Mouse (Mus musculus): ENCODE measurements around the gene Ppp1r13b. TPM values are rescaled to one million over a fixed set of nuclear protein-coding genes. Genes with fewer than 3 reads are reported as not detected.

The Ppp1r13b gene
- polyA plus RNA-seq (2012; ENCODE audit: low replicate concordance), result 8.9 and 12.6 TPM in 2 replicates

GRCm38 (mm10) chr12:111907970-111908681 lies at the start of gene Ppp1r13b:
Ppp1r13b (minus strand) TSS chr12:111908110.

GRCm38 (mm10) chr12:111813766-111814617 lies 93.9 kb downstream of the Ppp1r13b start, which contains the start of the genes Xrcc3 and Zfyve21:
Xrcc3 (minus strand) TSS chr12:111813873.
Zfyve21 (plus strand) TSS chr12:111814170.

Other genes starting within 250 kb of the Ppp1r13b start
- 18.2 and 37.1 TPM in 2 replicates for gene Ckb, start 235.8 kb downstream of the Ppp1r13b start, polyA plus RNA-seq (2012; ENCODE audit: low replicate concordance)
- gene Trmt61a, start 230.0 kb downstream of the Ppp1r13b start, polyA plus RNA-seq (2012; ENCODE audit: low replicate concordance), result 27.1 and 40.3 TPM in 2 replicates
- 7.8 and 8.6 TPM in 2 replicates for gene Bag5, start 194.9 kb downstream of the Ppp1r13b start, polyA plus RNA-seq (2012; ENCODE audit: low replicate concordance)
- 81.0 and 98.3 TPM in 2 replicates for gene Apopt1, start 194.8 kb downstream of the Ppp1r13b start, polyA plus RNA-seq (2012; ENCODE audit: low replicate concordance)
- 35.1 and 44.2 TPM in 2 replicates for gene Klc1, start 149.3 kb downstream of the Ppp1r13b start, polyA plus RNA-seq (2012; ENCODE audit: low replicate concordance)
- gene Xrcc3, start 94.2 kb downstream of the Ppp1r13b start, polyA plus RNA-seq (2012; ENCODE audit: low replicate concordance), result 2.6 and 13.1 TPM in 2 replicates
- gene Zfyve21, start 93.9 kb downstream of the Ppp1r13b start, polyA plus RNA-seq (2012; ENCODE audit: low replicate concordance), result 5.0 and 5.1 TPM in 2 replicates
- gene Atp5mpl, start 58.9 kb upstream of the Ppp1r13b start, polyA plus RNA-seq (2012; ENCODE audit: low replicate concordance), result 9.4 and 13.0 TPM in 2 replicates
- gene Tdrd9, start 63.4 kb upstream of the Ppp1r13b start, polyA plus RNA-seq (2012; ENCODE audit: low replicate concordance), result not detected in 2 replicates
- not detected in 2 replicates for gene Rd3l, start 73.2 kb upstream of the Ppp1r13b start, polyA plus RNA-seq (2012; ENCODE audit: low replicate concordance)
- gene Aspg, start 198.6 kb upstream of the Ppp1r13b start, polyA plus RNA-seq (2012; ENCODE audit: low replicate concordance), result not detected in 2 replicates
- gene Kif26a, start 238.1 kb upstream of the Ppp1r13b start, polyA plus RNA-seq (2012; ENCODE audit: low replicate concordance), result 0.54 and 0.64 TPM in 2 replicates